Mouse (Mus musculus) ES-E14 (cell line): ENCODE results near the gene Pbld2.

Experiments used
- CHD2 ChIP-seq: IDR thresholded peaks from 2 replicates; pipeline ENCODE4 v1.6.1; 2014; ENCODE audit warnings: mild to moderate bottlenecking, low read depth, low read length, inconsistent platforms
- HCFC1 ChIP-seq: IDR thresholded peaks from 2 replicates; pipeline ENCODE4 v1.6.1; 2012; ENCODE audit warnings: low read length, inconsistent platforms, borderline replicate concordance; ENCODE audit not compliant: insufficient read depth
- MAFK ChIP-seq: IDR thresholded peaks from 2 replicates; pipeline ENCODE4 v1.6.1; 2014; ENCODE audit warnings: mild to moderate bottlenecking, low read depth, low read length, inconsistent platforms; ENCODE audit not compliant: insufficient read depth
- ZC3H11A ChIP-seq: IDR thresholded peaks from 2 replicates; pipeline ENCODE4 v1.6.1; 2012; ENCODE audit warnings: low read depth, mild to moderate bottlenecking, inconsistent platforms, low read length, borderline replicate concordance
- ZNF384 ChIP-seq: IDR thresholded peaks from 2 replicates; pipeline ENCODE4 v1.6.1; 2012; ENCODE audit warnings: low read depth, low read length, inconsistent platforms

GRCm38 (mm10) chr10:63064516-63064915 is 40.4 kb downstream of the Pbld2 start:
- TF ChIP-seq CHD2 (no peak), MAFK (no peak), ZNF384 (no peak), HCFC1 (no peak), ZC3H11A (no peak)
